Mouse (Mus musculus) thymus, postnatal 10 days (tissue): ENCODE results near the gene Sidt1.

Experiments used
- DNase-seq, 2 experiments: peaks; one replicate each; pipeline ENCODE4 v3.0.0; 2021; ENCODE audit warnings: low spot score in 2 of 2

Gene Sidt1

DNA sequence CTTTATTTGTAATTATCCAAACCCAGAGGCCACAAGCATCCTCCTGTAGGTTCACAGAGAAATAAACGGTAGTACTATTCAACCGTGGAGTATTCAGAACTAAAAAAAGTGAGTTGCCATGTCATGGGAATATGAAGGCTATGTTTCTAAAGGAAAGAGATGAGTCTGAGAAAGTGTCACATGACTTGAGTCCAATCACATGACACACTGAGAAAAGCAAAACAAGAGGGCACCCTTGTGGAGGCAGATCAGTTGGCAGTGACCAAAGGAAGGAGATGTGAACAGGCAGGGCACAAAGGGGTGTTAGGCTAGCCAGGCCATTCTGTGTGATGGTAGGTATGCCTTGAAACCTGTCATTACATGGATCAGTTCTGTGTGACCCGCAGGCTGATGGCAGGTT lies 80.3 kb downstream of the Sidt1 start:
- DNase-seq: no peak

DNA sequence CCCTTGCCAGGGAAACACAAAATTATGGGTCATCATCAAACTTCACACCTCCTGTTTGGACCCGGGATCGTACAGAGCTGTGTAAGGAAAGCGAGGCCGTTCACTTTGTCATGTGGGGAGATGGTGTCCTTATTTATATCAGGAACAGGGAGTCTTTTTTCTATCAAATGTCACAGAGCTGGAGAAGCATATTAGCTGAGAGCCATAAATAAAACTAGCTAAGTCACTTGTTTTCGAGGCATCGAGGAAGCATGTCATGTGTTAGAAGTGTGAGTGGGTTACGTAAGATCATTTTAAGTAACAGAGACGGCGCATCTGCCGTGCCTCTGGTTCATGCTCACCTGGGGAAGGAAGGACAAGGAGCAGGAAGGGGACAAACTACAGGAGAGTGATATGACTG lies 83.0 kb downstream of the Sidt1 start:
- no peak for DNase-seq

- DNase-seq: no peak
These were observed 89.7 kb downstream of the Sidt1 start for GRCm38 (mm10) chr16:44243323-44243722.

DNA sequence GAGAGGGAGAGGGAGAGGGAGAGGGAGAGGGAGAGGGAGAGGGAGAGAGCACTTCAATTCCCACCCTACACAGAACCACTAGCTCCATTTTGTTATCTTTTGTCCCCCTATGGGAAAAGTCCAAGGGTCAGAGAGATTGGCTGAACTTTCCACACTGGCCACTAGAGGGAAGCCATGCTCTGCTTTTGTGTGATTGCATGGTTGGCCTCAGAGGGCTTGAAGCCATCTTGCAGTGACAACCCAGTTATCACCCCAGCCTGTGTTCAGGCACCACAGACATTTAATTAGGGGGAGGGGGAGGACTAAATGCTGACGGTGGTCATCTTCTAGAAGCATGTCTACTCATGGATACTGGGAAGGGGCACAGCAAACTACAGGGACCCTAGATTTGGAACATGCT lies 90.4 kb downstream of the Sidt1 start:
- DNase-seq: peak; percentile 33 to 64

- DNase-seq: no peak
These were observed 92.6 kb downstream of the Sidt1 start for GRCm38 (mm10) chr16:44240406-44240805.

DNA sequence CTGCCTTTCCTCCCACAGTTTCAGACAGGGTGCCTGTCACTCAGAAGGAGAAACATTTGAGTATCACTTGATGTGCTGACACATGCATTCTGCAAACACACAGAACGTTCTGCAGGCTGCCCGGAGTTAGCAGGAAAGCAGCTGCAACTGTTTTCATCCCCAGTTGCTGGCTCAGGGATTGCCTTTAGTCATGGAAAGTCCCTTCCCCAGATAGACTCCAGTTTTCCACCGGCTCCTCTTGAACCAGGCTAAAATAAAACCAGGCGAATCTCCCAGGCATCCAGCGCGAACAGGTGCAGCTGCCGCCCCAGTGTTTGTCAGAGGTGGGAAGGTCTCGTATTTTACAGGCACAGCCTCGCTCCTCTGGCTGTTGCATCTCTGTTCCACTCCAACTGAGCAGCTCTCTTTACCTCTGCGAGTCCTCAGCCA lies 94.1 kb downstream of the Sidt1 start:
- no peak for DNase-seq

GRCm38 (mm10) chr16:44237836-44238235 lies 95.2 kb downstream of the Sidt1 start:
- DNase-seq: no peak

GRCm38 (mm10) chr16:44233019-44233418 lies 100.0 kb downstream of the Sidt1 start:
- DNase-seq: no peak

DNA sequence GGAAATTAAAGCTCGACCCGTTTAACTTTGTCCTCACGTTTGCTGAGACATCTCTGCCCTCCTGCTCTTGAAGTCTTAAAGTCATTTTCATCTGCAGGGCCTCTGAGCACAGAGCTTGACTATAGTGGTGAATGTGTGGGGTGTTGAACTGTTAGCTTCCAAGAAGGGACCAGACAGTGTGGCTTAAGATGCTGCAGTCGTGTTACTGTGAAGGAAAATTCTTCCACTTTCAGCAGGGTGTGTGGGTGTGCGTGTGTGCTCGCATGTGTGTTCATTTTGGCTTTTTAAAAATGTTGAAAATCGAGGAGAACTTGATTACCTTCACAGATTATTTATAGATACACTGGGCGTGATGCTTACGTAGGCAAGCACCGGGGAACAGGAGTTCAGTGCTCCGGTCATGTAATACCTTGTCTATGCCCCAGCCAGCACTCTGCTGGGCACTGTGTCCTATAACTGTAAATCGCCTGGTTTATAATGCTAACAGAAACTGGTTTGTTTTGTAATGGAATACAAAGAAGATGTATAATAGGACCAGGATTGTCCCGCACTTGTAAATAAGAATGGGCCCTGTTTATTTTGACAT lies 106.2 kb downstream of the Sidt1 start:
- DNase-seq: no peak

- no peak for DNase-seq
These were observed 111.5 kb downstream of the Sidt1 start for GRCm38 (mm10) chr16:44221463-44221862.

GRCm38 (mm10) chr16:44216417-44216816 lies 116.6 kb downstream of the Sidt1 start:
- DNase-seq: no peak

GRCm38 (mm10) chr16:44215513-44215912 lies 117.5 kb downstream of the Sidt1 start:
- no peak for DNase-seq

DNA sequence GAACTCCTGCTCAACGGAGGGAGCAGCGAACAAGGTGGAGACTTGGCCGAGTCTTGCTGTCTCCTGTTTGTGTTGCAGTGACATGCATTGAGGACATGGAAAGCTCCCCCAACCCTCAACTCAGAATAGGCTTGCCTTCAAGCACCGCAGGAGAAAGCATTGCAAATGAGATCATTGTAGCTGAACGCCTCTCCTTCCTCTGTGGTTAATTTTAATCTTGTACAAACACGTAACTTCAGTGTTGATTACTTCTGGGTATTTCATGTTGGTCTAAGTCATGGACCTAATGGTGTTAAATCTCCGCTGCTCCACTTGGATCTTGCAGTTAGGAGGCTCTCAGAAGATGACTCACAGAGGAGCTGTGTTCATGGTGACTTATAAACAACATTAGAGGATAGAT lies 120.3 kb downstream of the Sidt1 start:
- DNase-seq: no peak

DNA sequence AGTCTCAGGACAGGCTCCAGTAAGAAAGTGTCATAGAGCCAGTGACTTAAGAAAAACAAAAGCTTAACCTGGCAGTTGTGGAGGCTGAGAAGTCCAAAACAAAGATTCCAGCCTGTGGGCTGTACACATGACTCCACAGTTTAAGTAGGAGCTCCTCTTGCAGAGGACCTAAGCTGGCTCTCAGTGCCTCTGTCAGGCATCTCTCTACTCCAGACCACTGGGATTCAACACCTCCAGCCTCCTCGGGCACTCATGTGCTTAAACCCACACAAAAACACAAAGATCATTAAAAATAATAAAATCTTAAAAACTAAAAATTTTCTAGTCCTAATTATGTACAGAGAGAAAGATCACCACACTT lies 122.0 kb downstream of the Sidt1 start:
- DNase-seq: no peak

- DNase-seq: no peak
These were observed 122.6 kb downstream of the Sidt1 start for GRCm38 (mm10) chr16:44210156-44211053.

DNA sequence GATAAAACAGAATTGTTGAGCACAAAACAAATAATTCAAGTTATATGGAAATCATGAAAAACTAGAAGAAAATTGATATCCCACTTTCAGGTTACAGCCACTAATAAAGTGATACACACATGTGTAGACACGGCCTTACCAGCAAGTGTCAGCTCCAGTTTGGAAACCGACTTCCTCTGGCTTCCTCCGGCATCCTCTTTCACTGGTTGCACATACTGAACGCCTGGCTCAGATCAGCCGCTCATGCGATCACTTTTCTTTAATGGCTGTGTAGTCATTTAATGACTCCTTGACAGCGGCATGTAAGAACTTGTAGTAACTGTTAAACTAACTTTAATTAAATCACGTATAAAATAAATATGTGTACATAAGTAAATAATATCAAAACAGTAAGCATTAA lies 127.0 kb downstream of the Sidt1 start:
- no peak for DNase-seq

DNA sequence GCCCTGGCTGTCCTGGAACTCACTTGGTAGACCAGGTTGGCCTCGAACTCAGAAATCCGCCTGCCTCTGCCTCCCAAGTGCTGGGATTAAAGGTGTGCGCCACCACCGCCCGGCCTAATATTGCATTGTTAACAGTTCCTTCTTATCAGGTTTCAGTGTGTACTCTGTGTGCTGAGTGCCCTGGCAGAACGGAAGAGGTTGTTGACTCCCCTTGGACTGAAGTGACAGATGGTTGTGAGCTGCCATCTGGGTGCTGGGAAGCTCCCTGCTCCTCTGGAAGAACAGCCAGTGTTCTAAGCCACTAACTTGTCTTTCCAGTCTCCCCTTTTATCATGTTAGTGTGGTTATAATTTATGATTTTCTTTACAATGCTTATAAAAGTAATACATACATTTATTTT lies 128.7 kb downstream of the Sidt1 start:
- no peak for DNase-seq

DNA sequence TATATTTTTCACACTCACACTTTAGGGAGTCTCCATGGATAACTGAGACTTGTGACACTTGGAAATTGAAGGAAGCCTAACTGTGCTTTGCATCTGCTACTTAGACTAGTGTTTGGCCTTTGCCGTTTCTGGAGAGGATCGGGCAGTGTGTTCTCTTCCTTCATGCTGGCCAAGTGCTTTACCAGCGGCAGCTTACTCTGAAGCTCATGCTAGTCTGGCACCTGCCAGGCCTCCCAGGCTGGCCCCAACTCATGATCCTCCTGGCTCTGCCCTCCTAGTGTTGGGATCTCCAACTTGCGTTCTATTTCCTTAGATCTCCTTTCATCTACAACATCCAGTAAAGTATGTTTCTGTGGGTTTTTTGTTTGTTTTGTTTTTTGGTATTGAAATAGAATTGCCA lies 132.8 kb downstream of the Sidt1 start:
- no peak for DNase-seq

DNA sequence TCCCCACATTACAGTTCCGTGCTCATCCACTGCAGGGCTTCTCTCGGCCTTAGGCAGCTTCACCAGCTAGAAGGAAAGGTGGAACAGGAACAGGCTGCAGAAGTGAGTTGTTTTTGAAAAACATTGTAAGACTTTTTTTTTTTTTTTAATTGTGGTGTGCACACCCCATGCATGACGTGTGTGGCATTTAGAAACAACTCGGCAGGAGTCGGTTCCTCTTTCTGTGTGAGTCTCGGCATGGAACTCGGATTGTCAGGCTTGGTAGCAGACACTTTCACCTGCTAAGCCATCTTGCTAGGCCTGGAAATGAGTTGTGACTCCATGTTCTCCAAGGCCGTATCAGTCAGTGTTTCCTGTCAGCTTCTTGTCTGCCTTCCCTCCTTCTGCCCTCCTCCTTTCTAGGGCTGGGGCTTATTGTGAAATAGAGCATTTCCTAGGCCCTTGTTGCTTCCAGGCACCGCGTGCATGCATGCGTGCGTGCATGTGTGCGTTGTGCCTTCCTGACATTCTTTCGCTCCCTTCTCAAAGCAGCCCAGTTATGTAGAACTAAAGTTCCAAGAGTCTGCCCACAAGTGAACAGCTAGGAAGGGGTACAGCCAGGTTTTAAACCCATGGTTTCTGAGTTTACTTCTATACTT lies 133.8 kb downstream of the Sidt1 start:
- DNase-seq: no peak

DNA sequence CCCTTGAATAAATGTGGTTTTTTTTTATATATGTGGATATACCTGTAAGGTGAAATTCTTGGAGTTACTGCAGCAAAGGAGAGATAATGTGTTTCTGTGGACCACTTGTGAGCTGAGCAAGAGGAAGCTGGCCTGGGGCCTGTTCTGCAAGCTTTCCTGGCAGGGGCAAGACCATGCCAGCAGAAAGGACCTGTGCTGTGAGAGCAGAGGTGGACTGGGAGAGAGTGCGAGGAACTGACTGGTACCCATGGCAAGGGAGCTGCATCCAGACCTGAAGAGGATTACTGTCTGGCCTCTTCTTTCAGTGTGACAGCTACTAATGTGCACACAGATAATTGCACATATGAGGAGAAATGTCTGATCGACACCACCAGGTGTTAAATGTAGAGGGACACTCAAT lies 142.0 kb downstream of the Sidt1 start:
- no peak for DNase-seq
